Mouse (Mus musculus) limb, embryonic 10.5 days (tissue): ENCODE measurements at regions not wholly inside any gene's neighbourhood (a gene's known extent, or its start where the extent isn't known, plus 50 kb on each side); places are given as distances from the start of the nearest gene placed in this dataset.

ENCODE experiments used
- DNase-seq: peaks from one replicate; pipeline ENCODE4 v3.0.0-alpha.2; 2017; ENCODE audit warnings: low spot score
- H3K27ac ChIP-seq: fragments of 300-500 bp; sonication (generic); 2 replicates; pipeline ENCODE4 v1.5.1; 2016; ENCODE audit warnings: mild to moderate bottlenecking
- H3K27me3 ChIP-seq: fragments of 300-500 bp; sonication (generic); 2 replicates; pipeline ENCODE4 v1.6.1; 2016; ENCODE audit warnings: low read depth, mild to moderate bottlenecking; ENCODE audit not compliant: poor library complexity, severe bottlenecking
- H3K36me3 ChIP-seq: fragments of 300-500 bp; sonication (generic); 2 replicates; pipeline ENCODE4 v1.6.1; 2016; ENCODE audit warnings: mild to moderate bottlenecking, moderate library complexity
- H3K4me1 ChIP-seq: fragments of 300-500 bp; sonication (generic); 2 replicates; pipeline ENCODE4 v1.6.1; 2016
- H3K4me3 ChIP-seq: fragments of 300-500 bp; sonication (generic); 2 replicates; pipeline ENCODE4 v1.5.1; 2016; ENCODE audit warnings: mild to moderate bottlenecking, moderate library complexity
- H3K9me3 ChIP-seq: fragments of 300-500 bp; sonication (generic); replicated peaks from 2 replicates; pipeline ENCODE4 v1.6.1; 2016; ENCODE audit warnings: mild to moderate bottlenecking
- WGBS: fragments of 180-500 bp; shearing (Covaris S2); methylation state at CpG from one replicate; pipeline ENCODE4 v1.1.7; 2016; 5-methylcytosine and 5-hydroxymethylcytosine counted together

- Histone ChIP-seq H3K27ac (no peak overlapping the region), H3K4me3 (no peak overlapping the region), H3K27me3 (no peaks in the 10 kb centered on the region), H3K9me3 (no peaks in the 10 kb centered on the region), H3K36me3 (no peaks in the 10 kb centered on the region), H3K4me1 (no peaks in the 10 kb centered on the region)
- DNase-seq = no peak
These were observed 78.8 kb upstream of the Pou6f2 start for GRCm38 (mm10) chr13:18476311-18476710.

- H3K4me1 ChIP-seq = no peaks in the 10 kb centered on the region
- no peak overlapping the region for H3K27ac ChIP-seq
- no peaks in the 10 kb centered on the region for H3K27me3 ChIP-seq
- WGBS = 89% methylated on average over 1 of the region's 1 CpGs
- no peak overlapping the region for H3K4me3 ChIP-seq
- DNase-seq = no peak
- H3K9me3 ChIP-seq = no peaks in the 10 kb centered on the region
- no peaks in the 10 kb centered on the region for H3K36me3 ChIP-seq
These were observed 74.0 kb upstream of the Pou6f2 start for GRCm38 (mm10) chr13:18471534-18471933.

GRCm38 (mm10) chr13:18465921-18466320, 68.4 kb upstream of the Pou6f2 start:
- no peaks in the 10 kb centered on the region for H3K4me1 ChIP-seq
- H3K9me3 ChIP-seq = no peaks in the 10 kb centered on the region
- H3K27ac ChIP-seq = no peak overlapping the region
- no peak overlapping the region for H3K4me3 ChIP-seq
- DNase-seq = no peak
- no peaks in the 10 kb centered on the region for H3K36me3 ChIP-seq
- 90% methylated on average over 7 of the region's 7 CpGs for WGBS
- H3K27me3 ChIP-seq = no peaks in the 10 kb centered on the region

- H3K27ac ChIP-seq = no peak overlapping the region
- no peak for DNase-seq
- no peaks in the 10 kb centered on the region for H3K36me3 ChIP-seq
- H3K27me3 ChIP-seq = no peaks in the 10 kb centered on the region
- WGBS = 65% methylated on average over 4 of the region's 4 CpGs
- no peak overlapping the region for H3K4me3 ChIP-seq
- H3K9me3 ChIP-seq = no peaks in the 10 kb centered on the region
- H3K4me1 ChIP-seq = no peaks in the 10 kb centered on the region
These were observed 64.7 kb upstream of the Pou6f2 start for GRCm38 (mm10) chr13:18462221-18462620.

GRCm38 (mm10) chr13:18457337-18458236, 60.1 kb upstream of the Pou6f2 start:
- 39% methylated on average over 14 of the region's 14 CpGs for WGBS
- no peaks in the 10 kb centered on the region for H3K36me3 ChIP-seq
- peak; percentile 30 for DNase-seq
- H3K4me3 ChIP-seq = no peak overlapping the region
- H3K9me3 ChIP-seq = no peaks in the 10 kb centered on the region
- no peaks in the 10 kb centered on the region for H3K4me1 ChIP-seq
- H3K27ac ChIP-seq = no peak overlapping the region
- no peaks in the 10 kb centered on the region for H3K27me3 ChIP-seq
